Mouse (Mus musculus): Measurements from ENCODE around the gene Mmp25.

Mmp25 gene

DNA sequence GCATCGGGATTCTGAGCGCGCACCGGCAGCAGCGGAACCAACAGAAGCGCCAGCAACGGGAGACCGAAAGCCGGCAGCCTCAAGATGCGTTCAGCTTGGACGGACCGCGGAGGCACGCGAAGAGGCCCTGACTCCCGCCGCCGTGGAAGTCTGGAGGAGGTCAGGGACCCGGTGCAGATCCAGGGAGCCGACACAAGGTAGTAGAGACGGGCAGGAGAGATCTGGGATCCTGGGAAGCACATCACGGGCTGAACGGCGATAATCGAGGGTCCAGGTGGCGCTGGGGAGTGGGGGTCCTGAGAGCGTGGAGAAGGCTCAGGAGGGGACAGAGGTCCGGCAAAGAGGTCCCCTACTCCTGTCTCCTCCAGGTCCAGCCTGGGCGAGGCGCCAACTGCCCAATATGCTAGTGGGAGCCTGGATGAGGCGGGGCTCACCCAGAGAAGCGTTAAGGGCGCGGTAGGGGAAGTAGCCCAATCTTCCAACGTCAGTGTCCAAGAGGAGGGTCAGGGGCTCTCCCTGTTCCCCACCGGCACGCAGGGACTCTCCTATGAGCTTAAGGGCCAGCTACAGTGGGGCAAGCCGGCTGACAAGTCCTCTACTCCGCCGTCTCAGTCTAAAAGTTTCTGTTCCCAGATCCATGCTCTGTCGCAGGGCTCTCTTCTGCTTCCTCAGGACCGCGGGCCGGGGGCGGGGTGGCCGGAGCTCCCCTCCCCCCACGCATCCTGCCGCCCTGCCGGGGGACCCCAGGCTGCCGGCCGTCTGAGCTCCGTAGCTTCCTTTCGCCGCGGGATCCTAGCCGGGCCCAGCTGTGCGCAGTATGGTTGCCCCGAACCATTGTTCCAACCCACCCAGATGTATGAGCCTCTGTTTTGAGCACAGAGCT is at the start of gene Mmp25:
TSS of gene Mmp25 (minus strand) at position 665 of the 883 bp plus-strand sequence.
- no peak for DNase-seq (ENCODE audit: low spot score)

DNA sequence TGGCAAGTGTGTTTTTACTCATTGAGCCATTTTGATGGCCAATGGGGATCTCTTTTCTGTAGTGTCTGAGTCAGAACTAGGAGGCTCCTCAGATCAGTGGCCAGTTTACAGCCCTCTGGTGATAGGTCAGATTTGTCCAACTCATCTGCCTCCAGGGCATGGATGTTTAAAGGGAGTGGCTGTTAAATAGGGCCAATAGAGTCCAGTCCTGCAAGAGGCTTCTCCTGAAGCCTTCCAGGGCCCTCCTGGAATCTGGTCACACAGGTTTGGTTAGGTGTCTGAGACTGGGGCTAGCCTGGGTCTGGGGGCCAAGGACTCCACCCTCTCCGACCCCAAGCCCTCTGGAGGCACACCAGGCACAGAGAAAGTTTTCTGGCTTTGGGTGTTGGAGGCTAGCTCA is 49.4 kb upstream of the Mmp25 start:
- no peak for DNase-seq (ENCODE audit: low spot score)

DNA sequence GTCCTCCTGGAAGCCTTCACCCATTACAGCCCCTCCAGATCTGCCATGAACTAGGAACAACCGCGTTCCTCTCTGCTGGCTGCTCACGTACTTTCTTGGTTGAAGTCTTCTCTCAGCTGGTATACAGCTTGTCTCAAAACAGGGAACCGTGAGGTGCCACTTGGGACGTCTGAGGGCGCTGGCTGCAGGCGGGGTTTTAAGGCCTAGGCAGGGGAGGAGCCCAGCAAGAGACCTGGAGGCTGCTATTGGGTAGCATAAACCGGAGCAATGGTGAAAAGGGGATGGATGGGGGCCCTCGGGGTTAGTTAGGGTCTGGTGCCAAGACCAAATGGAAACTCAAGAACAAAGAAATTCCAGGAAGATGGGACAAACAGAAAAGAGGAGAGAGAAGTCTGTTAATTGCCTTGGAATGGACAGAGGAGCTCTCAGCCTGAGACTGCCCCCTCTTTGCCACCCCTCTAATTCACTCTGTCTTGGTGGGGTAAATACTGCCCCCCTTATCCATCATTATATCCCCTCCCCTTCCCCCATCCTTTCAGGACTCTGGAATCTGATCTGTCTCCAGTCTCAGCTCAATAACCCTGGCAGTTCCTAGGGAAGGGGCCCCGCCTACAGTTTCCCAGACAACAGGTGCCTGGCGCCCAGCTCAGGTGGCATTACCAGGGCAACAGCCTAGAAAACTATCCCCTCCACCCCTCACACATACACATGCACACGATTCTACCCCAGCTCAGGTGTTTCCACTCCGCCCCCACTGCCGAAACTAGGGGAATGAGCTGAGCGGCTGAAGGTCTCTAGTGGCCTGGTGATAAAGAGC is 39.0 kb upstream of the Mmp25 start, which contains the start of gene Cldn9:
TSS of gene Cldn9 (minus strand) at position 171 of the 817 bp plus-strand sequence.
- DNase-seq (ENCODE audit: low spot score): no peak

DNA sequence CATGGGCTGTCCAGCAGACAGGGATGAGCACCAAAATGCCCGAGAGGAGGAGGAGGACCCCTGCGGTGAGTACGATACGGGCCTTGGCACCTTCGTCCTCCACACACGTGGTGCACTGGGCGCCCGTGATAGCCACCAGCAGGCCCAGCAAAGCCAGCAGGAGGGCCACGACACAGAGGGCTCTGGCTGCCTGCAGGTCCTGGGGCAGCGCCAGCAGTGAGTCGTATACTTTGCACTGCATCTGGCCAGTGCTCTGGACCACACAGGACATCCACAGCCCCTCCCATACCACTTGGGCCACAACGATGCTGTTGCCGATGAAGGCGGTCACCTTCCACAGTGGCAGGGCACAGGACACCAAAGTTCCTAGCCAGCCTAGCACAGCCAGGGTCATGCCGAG is 38.1 kb upstream of the Mmp25 start:
- peak; percentile 51 for DNase-seq (ENCODE audit: low spot score)

DNA sequence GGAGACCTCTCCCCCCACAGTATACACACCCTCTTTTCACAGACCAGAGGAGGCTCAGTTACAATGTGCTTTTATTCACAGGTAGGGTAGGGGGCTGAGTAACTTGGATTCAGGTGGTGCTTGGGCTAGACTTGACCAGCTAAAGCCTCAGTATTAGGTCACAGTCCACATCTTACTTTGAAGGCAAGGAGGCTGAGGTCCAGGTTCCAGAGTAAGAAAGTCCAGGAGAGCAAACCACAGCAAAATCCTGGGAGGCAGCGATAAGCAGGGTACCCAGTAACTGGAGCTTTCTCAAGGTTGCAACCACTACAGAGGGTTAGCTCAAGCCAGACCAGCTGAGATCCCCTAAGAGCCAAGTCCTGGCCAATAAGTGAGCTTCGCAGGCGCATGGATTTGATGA is 37.5 kb upstream of the Mmp25 start:
- no peak for DNase-seq (ENCODE audit: low spot score)

DNA sequence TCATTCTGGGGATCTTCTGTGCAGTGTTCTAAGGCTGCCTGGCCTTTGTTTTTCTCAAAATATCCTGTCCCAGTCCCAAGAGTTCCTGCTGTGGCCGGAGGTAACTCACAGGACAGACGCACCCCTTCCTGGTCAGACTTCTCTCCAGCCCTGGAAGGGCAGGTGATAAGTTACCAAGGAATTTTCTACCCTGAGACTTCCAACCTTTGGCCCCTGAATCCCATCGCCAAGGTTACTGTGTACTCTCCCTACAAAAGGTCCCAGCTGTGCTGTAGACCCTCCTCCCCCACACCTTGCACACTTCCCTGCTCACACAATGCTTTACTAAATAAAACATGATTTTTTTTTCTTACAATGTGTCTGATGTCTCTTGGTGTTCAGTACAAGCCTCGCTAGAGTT is 37.0 kb upstream of the Mmp25 start:
- DNase-seq (ENCODE audit: low spot score): no peak

DNA sequence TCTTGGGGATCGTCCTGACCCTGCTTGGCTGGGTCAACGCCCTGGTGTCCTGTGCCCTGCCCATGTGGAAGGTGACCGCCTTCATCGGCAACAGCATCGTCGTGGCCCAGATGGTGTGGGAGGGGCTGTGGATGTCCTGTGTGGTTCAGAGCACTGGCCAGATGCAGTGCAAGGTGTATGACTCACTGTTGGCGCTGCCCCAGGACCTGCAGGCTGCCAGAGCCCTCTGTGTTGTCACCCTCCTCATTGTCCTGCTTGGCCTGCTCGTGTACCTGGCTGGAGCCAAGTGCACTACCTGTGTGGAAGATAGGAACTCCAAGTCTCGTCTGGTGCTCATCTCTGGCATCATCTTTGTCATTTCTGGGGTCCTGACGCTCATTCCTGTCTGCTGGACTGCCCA is 36.0 kb upstream of the Mmp25 start:
- DNase-seq (ENCODE audit: low spot score): peak; percentile 88

DNA sequence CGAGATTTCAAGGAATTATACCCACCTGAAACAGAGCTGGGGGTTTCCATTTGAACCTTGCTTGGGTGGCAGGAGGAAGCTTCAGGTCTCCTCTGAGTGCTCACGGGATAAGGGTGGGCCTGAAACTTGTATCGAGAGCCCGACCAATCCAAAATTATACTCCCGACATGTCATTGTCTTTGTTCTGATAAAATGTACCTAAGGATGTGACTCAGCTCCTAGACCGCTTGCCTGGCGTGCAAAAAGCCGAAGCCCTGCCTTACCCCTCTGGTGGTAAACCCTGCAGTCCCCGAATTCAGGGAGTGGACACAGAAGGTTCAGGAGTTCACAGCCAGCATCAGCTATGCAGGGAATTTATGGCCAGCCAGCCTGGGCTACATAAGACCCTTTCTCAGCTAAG is 35.3 kb upstream of the Mmp25 start:
- no peak for DNase-seq (ENCODE audit: low spot score)

DNA sequence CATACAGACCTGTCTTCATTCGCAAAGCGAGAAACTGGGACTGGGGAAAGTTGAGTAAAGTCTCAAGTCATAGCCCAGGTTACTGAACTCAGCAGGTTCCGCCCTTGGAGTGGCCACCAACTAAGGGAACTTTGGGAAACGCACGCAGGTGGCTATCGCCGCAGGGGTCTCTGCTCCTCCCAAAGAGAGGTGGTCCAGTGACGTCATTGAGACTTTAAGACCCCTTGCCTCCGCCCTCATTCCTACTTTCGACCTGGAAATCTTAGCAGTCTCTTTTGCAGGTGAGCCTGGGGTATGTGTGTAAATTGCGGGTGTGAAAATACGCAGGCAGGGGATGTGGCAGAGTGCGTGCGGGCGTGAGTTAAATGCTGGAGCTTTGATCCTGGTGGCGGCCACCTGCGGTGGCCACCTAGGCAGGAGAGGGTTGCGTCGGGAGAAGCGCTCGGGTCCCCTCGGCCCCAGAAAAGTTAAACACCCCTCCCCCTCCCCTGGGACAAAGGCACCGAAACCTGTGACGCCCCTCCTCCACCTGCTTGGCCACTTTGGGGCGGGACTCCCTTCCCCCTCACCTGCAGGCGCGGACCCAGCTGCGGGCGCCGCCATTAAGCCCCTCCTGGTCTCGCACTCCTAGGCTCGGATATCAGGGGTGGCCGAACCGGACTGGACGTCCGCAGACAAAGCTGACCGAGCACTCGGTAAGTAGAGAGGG is 34.2 kb upstream of the Mmp25 start, which contains the start of gene Cldn6:
TSS of gene Cldn6 (plus strand) at position 123 of the 709 bp plus-strand sequence.
- DNase-seq (ENCODE audit: low spot score): no peak

DNA sequence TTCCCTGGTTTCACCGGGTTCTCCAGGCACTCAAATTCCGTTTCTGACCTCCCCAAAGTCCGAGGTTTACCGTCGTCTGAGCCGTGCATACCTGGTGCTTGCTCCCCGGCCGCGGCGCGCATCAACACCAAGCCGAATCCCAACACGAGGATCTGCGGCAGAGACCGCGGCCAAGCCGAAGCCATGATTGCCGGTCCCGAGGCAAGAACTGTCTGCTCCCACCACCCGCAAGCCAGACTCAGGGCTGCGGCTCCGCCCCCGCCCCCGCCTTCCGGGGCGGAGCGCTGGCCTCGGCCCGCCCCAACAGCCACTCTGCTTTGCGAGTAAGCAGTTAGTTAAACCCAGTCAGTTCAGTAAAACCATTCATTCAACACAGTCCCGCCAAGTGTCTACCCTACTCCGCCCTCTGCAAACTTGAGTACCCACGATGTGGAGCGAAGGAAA is 32.2 kb upstream of the Mmp25 start, which contains the start of gene Tnfrsf12a:
TSS of gene Tnfrsf12a (minus strand) at position 233 of the 444 bp plus-strand sequence.
- DNase-seq (ENCODE audit: low spot score): peak; percentile 90

DNA sequence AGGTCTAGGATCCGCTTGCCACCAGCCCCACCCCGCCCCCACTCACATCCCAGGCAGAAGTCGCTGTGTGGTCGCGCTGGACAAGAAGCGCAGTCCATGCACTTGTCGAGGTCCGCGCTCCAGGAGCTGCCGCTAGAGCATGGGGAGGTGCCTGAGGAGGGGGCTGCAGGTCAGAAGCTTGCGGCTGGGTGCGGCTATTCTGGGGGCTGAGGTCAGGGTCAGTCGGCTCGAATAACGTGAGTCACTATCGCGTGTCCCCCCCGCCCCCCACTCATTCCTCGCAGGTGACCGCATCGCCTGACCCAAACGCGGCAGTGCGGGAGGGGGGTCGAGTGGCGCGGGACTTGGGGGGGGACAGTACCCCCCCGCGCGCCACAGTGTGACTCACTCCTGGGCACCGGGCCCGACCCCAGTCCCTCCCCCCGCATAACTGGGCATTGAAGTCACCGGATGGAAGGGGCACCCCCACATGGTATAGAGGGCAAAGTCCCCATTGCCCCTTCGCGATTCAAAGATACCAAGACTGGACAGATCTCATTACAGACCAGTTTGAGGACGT is 31.5 kb upstream of the Mmp25 start:
- DNase-seq (ENCODE audit: low spot score): peak; percentile 69

DNA sequence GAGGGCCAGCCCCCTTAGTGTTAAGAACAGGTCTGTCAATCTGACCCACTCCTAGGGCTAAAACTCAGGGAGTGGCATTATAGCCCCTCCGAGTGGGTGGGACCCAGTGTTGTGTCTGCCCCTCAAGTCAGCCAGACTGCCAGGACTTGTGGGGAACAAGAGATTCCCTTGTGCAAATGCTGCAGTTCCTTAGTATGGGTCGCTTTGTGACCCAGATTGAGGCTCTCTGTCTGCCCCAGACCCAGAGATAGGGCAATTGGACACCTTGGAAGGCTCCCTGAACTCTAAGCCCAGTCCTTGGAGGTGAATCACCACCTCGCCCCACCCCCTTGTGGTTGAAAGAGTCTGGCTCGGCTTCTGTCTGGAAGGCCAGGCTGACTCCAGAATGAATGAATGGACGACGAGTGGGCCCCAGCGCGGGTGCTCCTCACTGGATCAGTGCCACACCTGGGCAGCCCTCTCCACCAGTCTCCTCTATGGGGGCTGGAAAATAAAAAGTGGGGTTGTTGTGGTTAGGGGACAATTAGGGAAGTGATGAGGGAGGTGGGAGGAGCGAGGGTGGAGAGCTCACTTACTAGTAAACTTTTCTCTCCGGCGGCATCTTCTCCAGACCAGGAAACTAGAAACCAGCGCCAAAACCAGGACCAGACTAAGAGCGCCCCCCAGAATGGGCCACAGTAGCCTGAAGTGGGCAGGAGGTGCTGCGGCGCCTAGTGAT is 30.6 kb upstream of the Mmp25 start:
- DNase-seq (ENCODE audit: low spot score): peak; percentile 81

DNA sequence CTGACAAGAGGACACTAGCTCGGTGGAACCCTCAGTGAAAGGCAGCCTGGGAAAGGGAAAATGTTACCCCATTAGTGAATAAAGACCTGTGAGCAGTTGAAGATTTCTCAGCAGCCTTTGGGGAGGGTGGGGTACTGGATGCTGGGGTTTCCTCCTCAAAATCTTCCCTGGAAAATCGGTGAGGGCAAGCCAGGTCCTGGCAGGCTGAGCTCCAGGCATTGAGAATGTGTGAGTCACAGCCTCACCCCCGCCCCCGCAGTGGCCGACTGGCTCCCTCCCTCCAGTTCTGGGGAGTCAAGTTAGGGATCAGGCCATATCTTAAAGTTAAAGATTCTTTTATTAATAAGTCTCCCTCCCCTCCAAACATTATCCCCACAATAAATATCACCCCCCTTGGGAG is 30.1 kb upstream of the Mmp25 start:
- peak; percentile 49 for DNase-seq (ENCODE audit: low spot score)

DNA sequence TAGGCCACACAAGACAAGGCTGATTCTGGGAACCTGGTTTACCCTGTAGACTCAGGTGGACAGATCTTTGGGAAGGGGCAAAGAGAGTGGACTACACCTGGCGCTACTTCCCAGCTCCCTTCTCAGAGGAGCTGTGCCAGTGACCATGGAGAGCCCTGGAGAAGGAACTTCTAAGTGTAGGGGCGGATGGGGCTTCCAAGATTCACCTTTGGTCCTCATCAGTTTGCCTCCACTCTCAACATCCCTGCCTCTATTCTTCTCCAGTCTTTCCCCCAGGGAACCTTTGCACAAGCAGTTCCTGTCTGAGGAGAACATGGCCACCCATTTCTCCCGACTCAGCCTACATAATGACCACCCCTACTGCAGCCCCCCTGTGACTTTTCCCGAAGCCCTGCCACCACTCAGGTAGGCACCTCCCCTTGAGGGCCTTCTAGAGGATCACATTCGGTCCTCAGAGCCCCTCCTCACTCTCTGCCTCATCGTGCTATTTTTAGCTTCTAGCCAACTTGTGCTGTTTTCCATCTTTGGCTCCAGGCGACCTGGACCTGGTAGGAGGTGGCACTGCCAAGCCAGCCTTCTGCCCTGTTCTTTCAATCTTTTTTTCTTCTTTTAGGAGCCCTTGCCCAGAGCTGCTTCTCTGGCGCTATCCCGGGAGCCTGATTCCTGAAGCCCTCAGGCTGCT is 29.3 kb upstream of the Mmp25 start:
- DNase-seq (ENCODE audit: low spot score): peak; percentile 67

DNA sequence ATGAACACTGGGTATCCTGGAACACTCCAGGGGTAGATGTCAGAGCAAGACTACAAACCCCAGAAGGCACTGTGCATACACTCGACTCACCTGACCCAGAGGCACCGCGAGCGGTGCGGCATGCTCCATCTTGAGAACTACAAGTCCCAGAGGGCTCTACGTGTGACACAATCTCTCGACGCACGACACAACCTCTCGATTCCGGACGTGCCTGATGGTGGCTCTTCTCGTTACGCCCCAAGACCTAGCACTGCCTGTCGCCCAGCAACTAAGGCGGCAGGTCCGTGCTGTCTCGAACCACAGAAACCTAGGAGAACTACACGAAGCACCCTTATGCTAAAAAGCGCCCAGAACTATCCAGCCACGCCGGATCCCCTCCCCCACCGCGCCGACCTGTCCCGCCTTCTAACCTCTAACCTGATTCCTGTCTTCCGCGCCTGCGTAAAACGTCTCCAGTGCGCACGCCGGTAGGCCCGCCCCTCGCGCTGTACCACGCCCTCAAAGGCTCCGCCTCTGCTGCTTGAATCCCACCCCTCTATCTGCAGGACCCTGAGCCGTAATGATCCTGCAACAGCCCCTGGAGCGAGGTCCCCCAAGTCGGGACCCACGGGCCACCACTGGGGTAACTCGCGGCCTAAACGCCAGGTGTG is 28.5 kb upstream of the Mmp25 start, which contains the start of the genes Hcfc1r1 and Thoc6:
TSS of gene Hcfc1r1 (plus strand) at position 173 of the 650 bp plus-strand sequence.
TSS of gene Thoc6 (minus strand) at position 459 of the 650 bp plus-strand sequence.
- DNase-seq (ENCODE audit: low spot score): peak; percentile 97

DNA sequence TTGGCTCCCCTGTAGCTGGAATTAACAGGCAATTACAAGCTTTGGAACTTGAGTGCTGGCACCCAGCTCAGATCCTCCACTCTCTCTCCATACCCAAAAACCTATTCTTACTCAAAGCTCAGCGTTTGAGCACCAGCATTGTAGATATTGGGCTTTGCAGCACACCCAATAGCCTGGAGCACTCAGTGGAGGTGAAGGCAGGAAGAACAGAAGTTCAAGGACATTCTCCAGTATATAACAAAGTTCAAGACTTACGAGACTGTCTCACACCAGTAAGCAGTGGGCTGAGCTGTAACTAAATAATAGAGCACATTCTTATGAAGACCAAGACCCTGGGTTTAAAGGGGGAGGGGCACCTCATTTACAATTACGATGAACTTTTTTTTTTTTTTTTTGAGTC is 27.7 kb upstream of the Mmp25 start:
- no peak for DNase-seq (ENCODE audit: low spot score)

DNA sequence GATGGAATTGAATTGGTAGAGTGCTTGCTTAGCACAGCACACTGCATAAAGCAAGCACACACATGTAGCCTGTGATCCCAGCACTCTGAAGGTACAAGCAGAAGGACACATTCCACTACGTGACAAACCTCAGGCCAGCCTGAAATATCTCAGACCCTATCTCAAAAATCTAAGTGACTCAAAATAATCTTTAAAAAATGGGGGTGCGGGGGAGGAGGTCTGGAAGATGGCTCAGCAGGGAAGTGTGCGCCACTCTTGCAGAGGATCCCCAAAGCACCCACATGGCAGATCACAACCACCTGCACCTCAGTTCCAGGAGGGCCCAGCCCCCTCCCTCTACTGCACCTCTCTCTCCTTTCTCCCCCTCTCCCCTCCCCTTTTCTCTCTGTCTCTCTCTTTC is 26.4 kb upstream of the Mmp25 start:
- no peak for DNase-seq (ENCODE audit: low spot score)

DNA sequence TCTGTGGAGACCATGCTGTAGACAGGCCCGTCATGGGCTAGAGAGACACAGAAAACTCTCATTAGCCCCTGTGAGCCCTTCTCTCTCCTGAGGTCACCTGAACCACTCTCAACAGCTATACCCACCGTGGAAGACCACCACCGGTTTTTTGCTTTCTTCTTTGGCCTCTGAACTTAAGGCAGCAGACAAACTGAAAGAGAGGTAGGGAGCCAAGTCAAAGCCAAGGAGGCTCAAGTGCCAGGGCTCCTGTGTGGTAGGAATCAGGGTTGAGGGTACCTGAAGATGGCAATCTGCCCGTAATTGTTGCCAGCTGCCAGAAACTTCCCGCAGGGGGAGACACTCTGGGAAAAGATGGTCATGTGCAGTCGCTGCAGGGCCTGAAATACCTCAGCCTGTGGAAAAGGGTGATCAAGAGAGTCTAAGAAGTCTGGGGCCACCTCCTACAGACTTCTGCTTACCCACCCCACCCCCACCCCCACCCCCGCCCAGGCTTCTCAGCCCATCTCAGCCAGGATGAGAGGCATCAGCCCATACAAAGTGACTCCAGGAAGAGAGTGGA is 25.5 kb upstream of the Mmp25 start:
- no peak for DNase-seq (ENCODE audit: low spot score)

DNA sequence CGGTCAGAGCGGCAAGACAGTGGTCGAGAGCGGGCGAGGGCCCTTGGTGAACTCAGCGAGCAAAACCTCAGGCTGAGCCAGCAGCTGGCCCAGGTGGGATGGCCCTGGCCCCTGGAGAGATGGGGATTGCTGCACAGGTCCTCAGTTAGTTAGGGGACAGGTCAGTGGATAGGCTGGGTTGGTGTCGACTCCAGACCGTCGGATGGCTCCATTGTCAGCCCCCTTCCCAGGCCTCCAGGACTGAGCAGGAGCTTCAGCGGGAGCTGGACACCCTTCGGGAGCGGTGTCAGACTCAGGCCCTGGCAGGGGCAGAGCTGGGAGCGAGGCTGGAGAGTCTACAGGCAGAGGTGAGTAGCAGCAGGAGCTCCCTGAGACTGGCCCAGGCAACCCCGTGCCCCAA is 20.4 kb upstream of the Mmp25 start:
- no peak for DNase-seq (ENCODE audit: low spot score)

Measured in MN1 (cell line).